Mouse (Mus musculus): ENCODE measurements around the gene Tmem132b. TPM values are rescaled to one million over a fixed set of nuclear protein-coding genes. Genes with fewer than 3 reads are reported as not detected.
A peak's percentile ranks its signal among the peaks of the same experiment; 100 is the strongest.

The Tmem132b gene
- polyA plus RNA-seq, 1 experiment from 2014 or later, result 2.1 TPM

- no peak overlapping the region for H3K27ac ChIP-seq
- no peak overlapping the region for H3K9ac ChIP-seq
- H3K27me3 ChIP-seq, result no peaks in the 10 kb centered on the region
- 0 out of 2 replicates have a peak, but pooled peaks cover 2% of the 10 kb centered on the region for H3K4me1 ChIP-seq
- peaks cover 4% of the 10 kb centered on the region; the same call in 1 of the 2 replicates for H3K9me3 ChIP-seq (replicated peaks)
- no peak overlapping the region for H3K4me2 ChIP-seq
- no peaks in the 10 kb centered on the region for H3K36me3 ChIP-seq (ENCODE audit: poor library complexity, severe bottlenecking)
- H3K4me3 ChIP-seq, result no peak overlapping the region
- no peak for ATAC-seq
- WGBS, result 75% methylated on average over 8 of the region's 8 CpGs
Measured at GRCm38 (mm10) chr5:125583836-125584235, 52.3 kb downstream of the Tmem132b start.

- no peak overlapping the region for H3K9ac ChIP-seq
- H3K4me2 ChIP-seq, result no peak overlapping the region
- no peaks in the 10 kb centered on the region for H3K36me3 ChIP-seq (ENCODE audit: poor library complexity, severe bottlenecking)
- H3K4me3 ChIP-seq, result no peak overlapping the region
- no peak for ATAC-seq
- H3K27ac ChIP-seq, result no peak overlapping the region
- 86% methylated on average over 5 of the region's 5 CpGs for WGBS
- peaks cover 13% of the 10 kb centered on the region for H3K4me1 ChIP-seq
- peaks cover 4% of the 10 kb centered on the region; the same call in 1 of the 2 replicates for H3K9me3 ChIP-seq (replicated peaks)
- no peaks in the 10 kb centered on the region for H3K27me3 ChIP-seq
Measured at GRCm38 (mm10) chr5:125585211-125585610, 53.6 kb downstream of the Tmem132b start.

DNA sequence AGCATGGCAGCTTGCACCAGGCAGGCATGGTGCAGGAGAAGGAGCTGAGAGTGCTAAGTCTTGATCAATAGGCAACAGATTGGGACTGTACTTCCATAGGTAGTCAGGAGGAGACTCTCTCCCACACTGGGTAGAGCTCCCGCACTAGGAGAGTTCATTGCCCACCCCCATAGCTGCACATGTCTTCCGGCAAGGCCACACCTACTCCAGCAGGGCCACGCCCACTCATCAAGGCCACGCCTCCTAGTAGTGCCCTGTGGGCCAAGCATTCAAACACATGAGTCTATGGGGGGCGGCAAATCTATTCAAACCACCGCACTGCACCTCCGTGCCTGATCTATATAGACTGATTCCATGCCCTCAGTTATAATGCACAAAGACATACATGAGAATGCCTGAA is 56.6 kb downstream of the Tmem132b start:
- Histone ChIP-seq H3K36me3 (ENCODE audit: poor library complexity, severe bottlenecking) (no peaks in the 10 kb centered on the region), H3K27me3 (no peaks in the 10 kb centered on the region), H3K4me3 (no peak overlapping the region), H3K27ac (no peak overlapping the region), H3K9me3 (replicated peaks) (no peaks in the 10 kb centered on the region), H3K4me2 (no peak overlapping the region), H3K9ac (no peak overlapping the region), H3K4me1 (peaks cover 13% of the 10 kb centered on the region)
- ATAC-seq, result peak; percentile 19; the same call in 1 of the 2 replicates
- WGBS, result 75% methylated on average over 7 of the region's 7 CpGs

GRCm38 (mm10) chr5:125588876-125589667 is 57.5 kb downstream of the Tmem132b start:
- Histone ChIP-seq H3K4me1 (peaks cover 13% of the 10 kb centered on the region), H3K27ac (peak overlapping the region; percentile 53), H3K27me3 (no peaks in the 10 kb centered on the region), H3K4me2 (peak overlapping the region; percentile 59), H3K4me3 (peak overlapping the region; percentile 40), H3K9ac (peak overlapping the region; percentile 53), H3K9me3 (replicated peaks) (no peaks in the 10 kb centered on the region), H3K36me3 (ENCODE audit: poor library complexity, severe bottlenecking) (no peaks in the 10 kb centered on the region)
- 6% methylated on average over 18 of the region's 18 CpGs for WGBS
- ATAC-seq, result peak; percentile 79

DNA sequence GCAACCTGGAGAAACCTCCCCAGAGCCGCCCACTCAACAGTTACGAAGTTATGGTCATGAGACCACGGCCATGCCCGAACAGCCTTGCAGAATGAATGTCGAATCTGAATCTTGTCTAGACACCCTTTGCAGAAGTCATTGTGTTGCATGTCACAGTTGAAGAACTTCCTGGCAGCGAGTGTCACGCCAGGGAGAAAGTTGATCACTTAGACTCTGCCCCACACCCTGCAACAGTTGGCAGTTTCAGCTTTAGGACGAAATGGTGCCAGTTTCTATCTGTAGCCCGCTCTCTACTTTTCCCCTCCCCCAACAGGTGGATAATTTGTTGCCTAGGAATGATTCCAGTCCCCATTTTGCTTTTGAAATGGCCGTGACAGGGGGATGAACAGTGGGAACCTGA is 66.5 kb downstream of the Tmem132b start:
- Histone ChIP-seq H3K4me1 (peaks cover 5% of the 10 kb centered on the region; the same call in 1 of the 2 replicates), H3K4me2 (no peak overlapping the region), H3K9me3 (replicated peaks) (no peaks in the 10 kb centered on the region), H3K4me3 (no peak overlapping the region), H3K9ac (no peak overlapping the region), H3K36me3 (ENCODE audit: poor library complexity, severe bottlenecking) (no peaks in the 10 kb centered on the region), H3K27ac (no peak overlapping the region), H3K27me3 (no peaks in the 10 kb centered on the region)
- WGBS, result 86% methylated on average over 10 of the region's 10 CpGs
- ATAC-seq, result no peak

GRCm38 (mm10) chr5:125607146-125607545 is 75.6 kb downstream of the Tmem132b start:
- H3K9me3 ChIP-seq (replicated peaks), result peaks cover 7% of the 10 kb centered on the region; the same call in 1 of the 2 replicates
- ATAC-seq, result no peak

DNA sequence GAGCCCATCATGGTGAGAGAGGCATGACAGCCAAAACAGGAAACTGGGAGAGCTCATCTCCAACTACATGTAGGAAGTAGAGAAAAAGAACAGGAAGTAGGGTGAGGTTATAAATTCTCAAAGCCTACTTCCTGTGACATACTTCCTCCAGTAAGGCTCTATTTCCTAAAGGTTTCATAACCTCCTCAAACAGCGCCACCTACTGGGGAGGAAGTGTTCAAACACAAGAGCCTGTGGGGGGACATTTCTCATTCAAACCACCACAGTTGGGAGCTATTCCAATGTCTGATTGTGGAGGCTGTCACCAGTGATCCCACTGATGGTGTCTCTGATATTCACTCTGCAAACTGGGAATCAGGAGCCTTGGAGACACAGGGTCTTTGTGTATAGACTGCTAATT is 78.4 kb downstream of the Tmem132b start:
- Histone ChIP-seq H3K27ac (no peak overlapping the region), H3K4me3 (no peak overlapping the region), H3K36me3 (ENCODE audit: poor library complexity, severe bottlenecking) (no peaks in the 10 kb centered on the region), H3K4me2 (no peak overlapping the region), H3K4me1 (no peaks in the 10 kb centered on the region), H3K9ac (no peak overlapping the region), H3K9me3 (replicated peaks) (peaks cover 15% of the 10 kb centered on the region), H3K27me3 (no peaks in the 10 kb centered on the region)
- no peak for ATAC-seq
- 75% methylated on average over 1 of the region's 1 CpGs for WGBS

More at GRCm38 (mm10) chr5:125607146-125607545, 75.6 kb downstream of the Tmem132b start:
- no peak overlapping the region for H3K4me2 ChIP-seq
- 74% methylated on average over 12 of the region's 12 CpGs for WGBS
- no peaks in the 10 kb centered on the region for H3K27me3 ChIP-seq
- H3K4me1 ChIP-seq, result peaks cover 5% of the 10 kb centered on the region; the same call in 1 of the 2 replicates
- no peaks in the 10 kb centered on the region for H3K36me3 ChIP-seq (ENCODE audit: poor library complexity, severe bottlenecking)
- H3K4me3 ChIP-seq, result no peak overlapping the region
- H3K9ac ChIP-seq, result no peak overlapping the region
- no peak overlapping the region for H3K27ac ChIP-seq

- Histone ChIP-seq H3K9ac (no peak overlapping the region), H3K27me3 (no peaks in the 10 kb centered on the region), H3K4me1 (no peaks in the 10 kb centered on the region), H3K27ac (no peak overlapping the region), H3K36me3 (ENCODE audit: poor library complexity, severe bottlenecking) (no peaks in the 10 kb centered on the region; the same call in 1 of the 2 replicates), H3K9me3 (replicated peaks) (peaks cover 22% of the 10 kb centered on the region), H3K4me3 (no peak overlapping the region), H3K4me2 (no peak overlapping the region)
- WGBS, result 73% methylated on average over 7 of the region's 7 CpGs
- peak; percentile 76; the same call in 1 of the 2 replicates for ATAC-seq
Measured at GRCm38 (mm10) chr5:125612460-125612859, 80.9 kb downstream of the Tmem132b start.

GRCm38 (mm10) chr5:125613136-125613535 is 81.6 kb downstream of the Tmem132b start:
- Histone ChIP-seq H3K4me3 (no peak overlapping the region), H3K9ac (no peak overlapping the region), H3K4me2 (no peak overlapping the region), H3K27ac (no peak overlapping the region), H3K9me3 (replicated peaks) (peaks cover 29% of the 10 kb centered on the region), H3K4me1 (no peaks in the 10 kb centered on the region), H3K27me3 (no peaks in the 10 kb centered on the region), H3K36me3 (ENCODE audit: poor library complexity, severe bottlenecking) (no peaks in the 10 kb centered on the region; the same call in 1 of the 2 replicates)
- 0 out of 2 replicates have a peak, but pooled peaks have one; percentile 8 for ATAC-seq
- 81% methylated on average over 5 of the region's 5 CpGs for WGBS

GRCm38 (mm10) chr5:125614348-125614747 is 82.8 kb downstream of the Tmem132b start:
- H3K36me3 ChIP-seq (ENCODE audit: poor library complexity, severe bottlenecking), result no peaks in the 10 kb centered on the region; the same call in 1 of the 2 replicates
- no peaks in the 10 kb centered on the region for H3K27me3 ChIP-seq
- no peak for ATAC-seq
- no peak overlapping the region for H3K4me3 ChIP-seq
- 31% methylated on average over 2 of the region's 2 CpGs for WGBS
- no peaks in the 10 kb centered on the region for H3K4me1 ChIP-seq
- no peak overlapping the region for H3K27ac ChIP-seq
- no peak overlapping the region for H3K9ac ChIP-seq
- peaks cover 30% of the 10 kb centered on the region for H3K9me3 ChIP-seq (replicated peaks)
- H3K4me2 ChIP-seq, result no peak overlapping the region

DNA sequence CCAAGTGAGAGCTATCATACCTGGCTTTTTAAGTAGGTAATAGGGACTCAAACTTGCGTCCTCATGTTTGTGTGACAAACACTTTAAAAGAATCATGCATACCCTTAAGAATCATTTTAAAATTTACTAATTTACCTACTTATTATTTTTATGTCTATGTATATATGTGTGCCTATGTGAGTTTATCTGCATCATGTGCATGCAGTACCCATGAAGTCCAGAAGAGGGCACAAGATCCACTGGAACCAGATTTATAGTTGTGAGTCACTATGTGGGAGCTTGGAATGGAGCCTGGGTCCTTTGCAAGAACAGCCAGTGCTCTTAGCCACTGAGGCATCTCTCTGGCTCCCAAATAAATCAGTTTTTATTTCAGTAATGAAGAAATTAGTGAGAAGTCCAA is 85.5 kb downstream of the Tmem132b start:
- no peak for ATAC-seq
- 92% methylated on average over 1 of the region's 1 CpGs for WGBS
- H3K4me1 ChIP-seq, result no peaks in the 10 kb centered on the region
- no peaks in the 10 kb centered on the region; the same call in 1 of the 2 replicates for H3K36me3 ChIP-seq (ENCODE audit: poor library complexity, severe bottlenecking)
- no peak overlapping the region for H3K4me3 ChIP-seq
- no peak overlapping the region for H3K27ac ChIP-seq
- no peak overlapping the region for H3K4me2 ChIP-seq
- H3K9me3 ChIP-seq (replicated peaks), result peaks cover 23% of the 10 kb centered on the region
- H3K9ac ChIP-seq, result no peak overlapping the region
- H3K27me3 ChIP-seq, result no peaks in the 10 kb centered on the region

DNA sequence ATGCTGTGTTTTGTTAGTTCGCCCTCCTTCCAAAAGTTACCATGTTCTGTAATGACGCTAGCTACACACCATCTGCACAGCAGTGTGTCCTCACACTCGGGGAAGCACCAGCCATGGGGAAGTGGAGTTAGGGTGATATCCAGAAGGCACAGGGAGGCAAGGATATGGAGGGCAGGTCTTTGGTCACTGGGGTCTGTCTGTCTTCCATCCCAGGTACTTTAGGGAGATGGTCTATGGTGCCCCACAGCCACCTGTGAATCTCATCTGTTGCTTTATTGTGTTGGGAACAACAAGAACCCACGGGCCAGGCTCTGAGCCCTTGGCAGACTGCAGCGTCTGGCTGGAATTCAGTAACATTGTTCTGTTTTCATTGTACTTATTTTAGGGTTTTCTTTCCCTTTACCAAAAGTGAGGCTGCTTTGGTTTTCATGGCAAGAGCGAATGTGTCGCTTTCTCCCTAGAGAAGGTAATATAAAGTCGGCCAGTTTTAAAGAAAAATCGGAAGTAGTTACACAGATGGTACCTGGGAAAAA is 96.3 kb downstream of the Tmem132b start:
- no peaks in the 10 kb centered on the region for H3K27me3 ChIP-seq
- H3K9ac ChIP-seq, result no peak overlapping the region
- no peak overlapping the region for H3K27ac ChIP-seq
- H3K4me1 ChIP-seq, result peaks cover 8% of the 10 kb centered on the region; the same call in 1 of the 2 replicates
- no peak for ATAC-seq
- no peak overlapping the region for H3K4me3 ChIP-seq
- H3K36me3 ChIP-seq (ENCODE audit: poor library complexity, severe bottlenecking), result no peaks in the 10 kb centered on the region
- 0 out of 2 replicates have a peak, but pooled peaks cover 4% of the 10 kb centered on the region for H3K9me3 ChIP-seq (replicated peaks)
- no peak overlapping the region for H3K4me2 ChIP-seq
- WGBS, result 78% methylated on average over 9 of the region's 9 CpGs
